Mouse (Mus musculus) 3T3-L1 (cell line): ENCODE data around the gene Spred3.
"Not testable (repeated sequence)": the region's sequence is repeated elsewhere in the genome, so short reads cannot be mapped to it uniquely, and the experiment has no call there.

Experiments
- DNase-seq: peaks from one replicate; pipeline ENCODE4 v3.0.0-alpha.2; 2015; ENCODE audit warnings: low read depth, low spot score

Spred3 gene

GRCm38 (mm10) chr7:29170066-29170754 is at the start of gene Spred3, which contains the start of gene Ggn:
Gene Spred3, minus strand, starts transcription at chr7:29170411.
Gene Ggn, plus strand, starts transcription at chr7:29170210.
- peak; percentile 88 for DNase-seq

- no peak for DNase-seq
These were observed 44.6 kb upstream of the Spred3 start for GRCm38 (mm10) chr7:29214846-29215245.

- DNase-seq: no peak
These were observed 44.0 kb upstream of the Spred3 start for GRCm38 (mm10) chr7:29214236-29214635.

GRCm38 (mm10) chr7:29213675-29214082 is 43.5 kb upstream of the Spred3 start, which contains the start of gene Catsperg1:
Gene Catsperg1, minus strand, starts transcription at chr7:29214035.
- DNase-seq: no peak

GRCm38 (mm10) chr7:29212775-29213560 is 42.8 kb upstream of the Spred3 start:
- DNase-seq: not testable (repeated sequence)

- no peak for DNase-seq
These were observed 42.1 kb upstream of the Spred3 start for GRCm38 (mm10) chr7:29212199-29212765.

GRCm38 (mm10) chr7:29211415-29212198 is 41.4 kb upstream of the Spred3 start:
- peak; percentile 89 for DNase-seq

GRCm38 (mm10) chr7:29211013-29211412 is 40.8 kb upstream of the Spred3 start:
- peak; percentile 44 for DNase-seq

- DNase-seq: no peak
These were observed 32.4 kb upstream of the Spred3 start for GRCm38 (mm10) chr7:29202577-29202976.

- not testable (repeated sequence) for DNase-seq
These were observed 24.0 kb upstream of the Spred3 start for GRCm38 (mm10) chr7:29194230-29194629.

- DNase-seq: not testable (repeated sequence)
These were observed 11.1 kb upstream of the Spred3 start for GRCm38 (mm10) chr7:29181323-29181722.

- DNase-seq: no peak
These were observed 10.6 kb upstream of the Spred3 start for GRCm38 (mm10) chr7:29180854-29181236.

- DNase-seq: peak; percentile 98
These were observed 10.1 kb upstream of the Spred3 start, which contains the start of gene Psmd8 for GRCm38 (mm10) chr7:29180077-29180853. Gene Psmd8, minus strand, starts transcription at chr7:29180701.

- peak; percentile 62 for DNase-seq
These were observed 9.1 kb upstream of the Spred3 start for GRCm38 (mm10) chr7:29179323-29179722.

- DNase-seq: peak; percentile 26
These were observed 7.9 kb upstream of the Spred3 start for GRCm38 (mm10) chr7:29178106-29178505.

GRCm38 (mm10) chr7:29172390-29173016 is 2.3 kb upstream of the Spred3 start:
- DNase-seq: no peak

- DNase-seq: no peak
These were observed 1.4 kb upstream of the Spred3 start for GRCm38 (mm10) chr7:29171562-29172097.

GRCm38 (mm10) chr7:29170755-29171561 is 747 bp upstream of the Spred3 start:
- peak; percentile 74 for DNase-seq
